Mouse (Mus musculus) heart, adult 2 months (tissue): ENCODE data around the gene Hdac9.

Experiments used
- CTCF ChIP-seq: fragments of 200-600 bp; IDR thresholded peaks from 2 replicates; pipeline ENCODE4 v1.8.1; 2022; ENCODE audit warnings: antibody characterized with exemption, mild to moderate bottlenecking, moderate library complexity
- EP300 ChIP-seq: fragments of 200-500 bp; IDR thresholded peaks from 2 replicates; pipeline ENCODE4 v1.6.1; 2011; ENCODE audit warnings: low read depth, low read length, control low read depth; ENCODE audit not compliant: insufficient read depth
- POLR2A ChIP-seq: fragments of 200-500 bp; IDR thresholded peaks from 2 replicates; pipeline ENCODE4 v1.6.1; 2011; ENCODE audit warnings: mild to moderate bottlenecking, low read depth, low read length, control low read depth; ENCODE audit not compliant: insufficient read depth

- TF ChIP-seq CTCF (no peak), POLR2A (no peak), EP300 (no peak)
Observed at GRCm38 (mm10) chr12:34170601-34171000, 746.3 kb downstream of the Hdac9 start.
